Mouse (Mus musculus) left cerebral cortex, adult 2 months (tissue): ENCODE data around the gene Cacna1g. TPM values are rescaled to one million over a fixed set of nuclear protein-coding genes. Genes with fewer than 3 reads are reported as not detected.

Experiments
- DNase-seq, 2 experiments: peaks; one replicate each; pipeline ENCODE4 v3.0.0; 2021 to 2022; ENCODE audit warnings: low spot score in 2 of 2, mixed read lengths in 1 of 2; ENCODE audit errors: extremely low spot score in 1 of 2
- H3K27ac ChIP-seq: fragments of 200-600 bp; 2 replicates; pipeline ENCODE4 v1.8.1; 2022
- H3K4me3 ChIP-seq: fragments of 200-600 bp; 2 replicates; pipeline ENCODE4 v1.8.1; 2022
- CTCF ChIP-seq: fragments of 200-600 bp; IDR thresholded peaks from 2 replicates; pipeline ENCODE4 v1.8.1; 2022; ENCODE audit warnings: antibody characterized with exemption, mild to moderate bottlenecking, moderate library complexity
- intact Hi-C: fragments of 180-260 bp; cut with DNase I; formaldehyde crosslinking; loops from one replicate; pipeline ENCODE4 v1.15.1; 2025
- total RNA-seq, 2 experiments: library from RNA; stranded (reverse); gene quantifications; 2 replicates each; pipeline ENCODE4 v1.2.3; 2021

The Cacna1g gene
- total RNA-seq, 2 experiments from 2014 or later, result 93.0 to 98.7 TPM

DNA sequence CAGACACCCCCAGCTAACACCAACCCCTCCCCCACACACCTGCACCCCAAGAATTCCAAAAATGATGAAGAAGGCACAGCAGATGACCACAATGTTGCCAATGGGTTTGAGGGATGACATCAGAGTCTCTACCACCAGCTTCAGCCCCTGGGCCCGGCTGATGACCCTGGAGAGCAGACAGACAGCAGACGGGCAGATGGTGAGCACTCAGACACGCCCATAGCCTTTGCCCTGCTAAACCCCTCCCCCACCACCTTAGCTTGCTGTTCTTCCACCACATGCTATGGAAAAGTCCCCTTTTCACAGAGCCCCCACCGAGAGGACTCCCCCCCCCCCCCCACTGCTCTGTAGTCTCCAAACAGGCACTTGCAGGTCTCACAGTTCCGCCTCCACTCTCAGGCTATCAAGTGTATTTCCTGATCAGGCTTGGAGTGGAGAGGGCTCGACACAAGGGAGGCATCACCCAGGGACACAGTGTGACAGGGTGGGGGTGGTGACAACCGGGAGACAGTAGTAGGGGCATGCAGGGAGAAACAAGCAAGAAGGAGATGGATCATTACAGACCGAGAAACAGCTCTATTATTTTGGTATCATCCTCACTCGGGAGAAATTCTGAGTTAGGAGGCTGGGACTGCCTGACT, 44.9 kb downstream of the Cacna1g start:
- TF ChIP-seq CTCF, result no peak
- Histone ChIP-seq H3K27ac (no peak overlapping the region), H3K4me3 (no peak overlapping the region)
- intact Hi-C loops, result no loop called here
- DNase-seq, result no peak

- H3K4me3 ChIP-seq, result no peak overlapping the region
- no peak for TF ChIP-seq CTCF
- intact Hi-C loops, result no loop called here
- no peak for DNase-seq
- H3K27ac ChIP-seq, result no peak overlapping the region; the same call in 1 of the 2 replicates
Observed at GRCm38 (mm10) chr11:94428091-94428835, 45.7 kb downstream of the Cacna1g start.

DNA sequence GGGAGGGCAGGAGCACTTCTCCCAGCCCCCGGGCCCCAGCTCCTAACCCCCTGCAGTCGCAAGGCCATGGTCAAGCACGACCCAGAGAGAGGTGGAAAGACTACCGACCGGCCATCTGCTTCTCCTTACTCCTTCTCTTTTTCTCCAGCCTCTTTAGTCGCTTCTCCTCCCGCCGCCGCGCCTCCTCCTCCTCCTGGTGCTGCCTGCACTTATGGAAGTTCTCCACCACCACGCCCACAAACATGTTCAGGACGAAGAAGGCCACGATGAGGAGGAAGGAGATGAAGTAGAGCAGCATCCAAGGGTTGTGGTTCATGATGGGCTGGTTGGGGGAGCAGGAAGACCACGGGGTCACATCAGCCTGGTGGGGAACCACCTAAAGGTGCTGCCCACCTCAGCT, 48.3 kb downstream of the Cacna1g start:
- intact Hi-C loops, result loop anchor here (1.0 to 2.0 kb wide), 2 partner anchors 27 to 49 kb away; partner anchors contain the start of gene Cacna1g
- peak overlapping the region; percentile 69 for H3K27ac ChIP-seq
- H3K4me3 ChIP-seq, result no peak overlapping the region
- no peak for TF ChIP-seq CTCF
- DNase-seq, result peak in 1 of 2 experiments; percentile 67

DNA sequence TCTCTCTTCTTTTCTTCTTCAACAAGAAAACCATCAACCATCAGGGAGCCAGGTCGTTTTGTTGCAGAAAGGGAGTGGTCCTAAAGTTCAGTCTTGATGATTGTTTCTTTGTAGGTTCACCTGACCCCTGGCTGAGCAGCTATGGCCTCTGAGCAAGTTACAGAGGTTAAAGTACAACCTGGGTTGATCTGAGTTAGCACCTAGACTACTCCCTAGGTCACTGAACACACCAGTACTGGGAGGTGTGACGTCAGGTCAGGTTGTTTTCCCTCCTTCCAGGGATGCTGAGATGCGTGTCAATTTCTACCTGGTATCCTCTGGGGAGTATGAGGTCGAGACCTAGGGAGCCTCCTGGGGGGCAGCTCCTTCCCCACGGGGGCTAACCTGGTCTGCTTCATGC, 48.8 kb downstream of the Cacna1g start:
- DNase-seq, result no peak
- H3K27ac ChIP-seq, result peak overlapping the region; percentile 69
- no peak overlapping the region for H3K4me3 ChIP-seq
- intact Hi-C loops, result loop anchor here (2.0 kb wide), 1 partner anchor 50 kb away; the partner anchor contains the start of gene Cacna1g
- TF ChIP-seq CTCF, result no peak

DNA sequence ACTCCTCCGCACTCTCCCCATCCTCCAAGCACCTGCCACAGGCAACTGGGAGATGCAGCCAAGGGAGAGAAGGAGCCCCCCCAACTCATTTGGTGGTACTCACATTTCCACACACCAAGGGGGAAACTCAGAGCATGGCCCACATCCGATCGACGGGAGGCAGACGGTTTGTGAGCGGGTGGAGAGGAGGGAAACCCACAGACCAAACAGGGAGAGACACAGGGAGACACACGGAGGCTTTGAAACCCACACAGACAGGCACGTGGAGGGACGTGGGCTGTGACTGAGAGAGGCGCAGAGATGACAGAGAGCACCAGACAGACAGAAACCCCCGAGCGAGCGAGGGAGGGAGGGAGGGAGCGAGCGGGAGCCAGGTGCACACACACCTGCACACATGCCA, 49.6 kb downstream of the Cacna1g start:
- Histone ChIP-seq H3K27ac (peak overlapping the region; percentile 53; the same call in 1 of the 2 replicates), H3K4me3 (no peak overlapping the region)
- no peak for TF ChIP-seq CTCF
- peak in 1 of 2 experiments; percentile 44 for DNase-seq
- intact Hi-C loops, result loop anchor here (2.0 to 5.0 kb wide), 2 partner anchors 50 to 123 kb away; partner anchors contain the start of genes Cacna1g and Rsad1

GRCm38 (mm10) chr11:94423855-94424254, 50.1 kb downstream of the Cacna1g start:
- Histone ChIP-seq H3K27ac (peak overlapping the region; percentile 16; the same call in 1 of the 2 replicates), H3K4me3 (no peak overlapping the region)
- no peak for DNase-seq
- intact Hi-C loops, result loop anchor here (2.0 to 5.0 kb wide), 2 partner anchors 51 to 123 kb away; partner anchors contain the start of genes Cacna1g and Rsad1
- no peak for TF ChIP-seq CTCF

GRCm38 (mm10) chr11:94420991-94421390, 53.0 kb downstream of the Cacna1g start:
- TF ChIP-seq CTCF, result no peak
- DNase-seq, result no peak
- H3K27ac ChIP-seq, result no peak overlapping the region
- intact Hi-C loops, result loop anchor here (2.0 to 5.0 kb wide), 2 partner anchors 64 to 126 kb away; partner anchors contain the start of gene Rsad1
- H3K4me3 ChIP-seq, result no peak overlapping the region

- no peak overlapping the region for H3K4me3 ChIP-seq
- peak in 1 of 2 experiments; percentile 47 for DNase-seq
- intact Hi-C loops, result loop anchor here (2.0 to 5.0 kb wide), 2 partner anchors 64 to 127 kb away; partner anchors contain the start of gene Rsad1
- no peak overlapping the region for H3K27ac ChIP-seq
- peak; percentile 69 for TF ChIP-seq CTCF
Observed at GRCm38 (mm10) chr11:94420325-94420724, 53.7 kb downstream of the Cacna1g start.

GRCm38 (mm10) chr11:94419004-94419727, 54.8 kb downstream of the Cacna1g start:
- no peak for DNase-seq
- H3K27ac ChIP-seq, result no peak overlapping the region
- TF ChIP-seq CTCF, result no peak
- intact Hi-C loops, result no loop called here
- H3K4me3 ChIP-seq, result no peak overlapping the region

DNA sequence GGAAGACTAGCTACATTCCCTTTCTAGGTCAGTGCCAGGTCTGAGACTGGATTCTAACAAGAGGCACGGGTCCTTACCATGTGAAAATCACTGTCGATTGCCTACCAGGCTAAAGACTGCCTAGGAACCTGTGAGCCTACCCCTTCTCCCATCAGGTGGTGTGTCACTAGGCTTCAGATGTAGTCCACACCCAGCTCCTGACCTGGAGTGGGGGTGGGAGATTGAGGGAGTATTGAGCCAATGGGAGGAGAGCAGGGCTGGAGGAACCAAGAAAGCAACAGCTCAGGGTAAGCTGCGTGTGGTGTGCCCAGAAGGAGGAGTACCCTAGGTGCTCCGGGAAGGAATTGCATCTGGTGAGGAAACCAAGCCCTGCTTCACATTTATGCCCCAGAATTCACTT, 60.0 kb downstream of the Cacna1g start:
- no peak for DNase-seq
- intact Hi-C loops, result no loop called here
- no peak for TF ChIP-seq CTCF
- no peak overlapping the region for H3K4me3 ChIP-seq
- H3K27ac ChIP-seq, result peak overlapping the region; percentile 45

- DNase-seq, result no peak
- TF ChIP-seq CTCF, result no peak
- Histone ChIP-seq H3K4me3 (no peak overlapping the region), H3K27ac (peak overlapping the region; percentile 45; the same call in 1 of the 2 replicates)
- intact Hi-C loops, result no loop called here
Observed at GRCm38 (mm10) chr11:94413516-94413915, 60.5 kb downstream of the Cacna1g start.
